Mouse (Mus musculus) heart, adult 2 months (tissue): ENCODE data around the gene Ryr1. TPM values are rescaled to one million over a fixed set of nuclear protein-coding genes. Genes with fewer than 3 reads are reported as not detected.

ENCODE experiments used
- DNase-seq, 2 experiments: peaks; one replicate each; pipeline ENCODE4 v3.0.0; 2021
- H3K27ac ChIP-seq: fragments of 200-600 bp; 2 replicates; pipeline ENCODE4 v1.8.1; 2022
- H3K27me3 ChIP-seq: fragments of 200-500 bp; 2 replicates; pipeline ENCODE4 v1.6.1; 2012; ENCODE audit warnings: mild to moderate bottlenecking, low read length, inconsistent platforms, mixed read lengths; ENCODE audit not compliant: control insufficient read depth, insufficient read depth
- H3K36me3 ChIP-seq: fragments of 200-500 bp; 2 replicates; pipeline ENCODE4 v1.6.1; 2012; ENCODE audit warnings: low read length, inconsistent platforms; ENCODE audit not compliant: control insufficient read depth, insufficient read depth
- H3K4me1 ChIP-seq: fragments of 200-500 bp; 2 replicates; pipeline ENCODE4 v1.6.1; 2011; ENCODE audit warnings: low read length; ENCODE audit not compliant: control insufficient read depth, insufficient read depth
- H3K4me3 ChIP-seq: fragments of 200-600 bp; 2 replicates; pipeline ENCODE4 v1.8.1; 2022
- H3K79me2 ChIP-seq: fragments of 200-500 bp; replicated peaks from 2 replicates; pipeline ENCODE4 v1.6.1; 2012; ENCODE audit warnings: mild to moderate bottlenecking, inconsistent platforms, low read length, moderate library complexity, mixed read lengths; ENCODE audit not compliant: control insufficient read depth, insufficient read depth
- H3K9ac ChIP-seq: fragments of 200-500 bp; 2 replicates; pipeline ENCODE4 v1.6.1; 2012; ENCODE audit warnings: low read depth, mild to moderate bottlenecking, control low read depth, inconsistent platforms, low read length, mixed read lengths
- CTCF ChIP-seq: fragments of 200-600 bp; IDR thresholded peaks from 2 replicates; pipeline ENCODE4 v1.8.1; 2022; ENCODE audit warnings: antibody characterized with exemption, mild to moderate bottlenecking, moderate library complexity
- EP300 ChIP-seq: fragments of 200-500 bp; IDR thresholded peaks from 2 replicates; pipeline ENCODE4 v1.6.1; 2011; ENCODE audit warnings: low read depth, low read length, control low read depth; ENCODE audit not compliant: insufficient read depth
- POLR2A ChIP-seq: fragments of 200-500 bp; IDR thresholded peaks from 2 replicates; pipeline ENCODE4 v1.6.1; 2011; ENCODE audit warnings: mild to moderate bottlenecking, low read depth, low read length, control low read depth; ENCODE audit not compliant: insufficient read depth
- WGBS: fragments of 180-500 bp; shearing (Covaris S2); methylation state at CpG from one replicate; pipeline ENCODE4 v1.1.7; 2018; 5-methylcytosine and 5-hydroxymethylcytosine counted together
- intact Hi-C: fragments of 180-260 bp; cut with DNase I; formaldehyde crosslinking; loops from one replicate; pipeline ENCODE4 v1.15.1; 2025
- polyA plus RNA-seq: library from polyadenylated mRNA; depleted of rRNA; stranded (reverse); fragments of >200 nt; gene quantifications from 2 replicates; pipeline ENCODE4 v1.2.3, GENCODE M21; 2012
- total RNA-seq, 2 experiments: library from RNA; stranded (reverse); gene quantifications; 2 replicates each; pipeline ENCODE4 v1.2.3; 2021

Gene Ryr1
- total and polyA plus RNA-seq, 3 experiments: under 0.01 to 0.18 (median 0.08) TPM

GRCm38 (mm10) chr7:28991616-28992015, 133.4 kb downstream of the Ryr1 start:
- intact Hi-C loops: no loop called here
- DNase-seq: no peak
- H3K4me3 ChIP-seq: no peak overlapping the region
- H3K27ac ChIP-seq: no peak overlapping the region
- H3K36me3 ChIP-seq: no peaks in the 10 kb centered on the region
- no peak overlapping the region for H3K9ac ChIP-seq
- 73% methylated on average over 5 of the region's 5 CpGs for WGBS
- H3K4me1 ChIP-seq: no peaks in the 10 kb centered on the region
- H3K79me2 ChIP-seq: no peaks in the 10 kb centered on the region
- no peaks in the 10 kb centered on the region for H3K27me3 ChIP-seq
- TF ChIP-seq CTCF (peak; percentile 51), EP300 (no peak)

- H3K79me2 ChIP-seq: no peaks in the 10 kb centered on the region
- DNase-seq: no peak
- no peak for TF ChIP-seq EP300
- TF ChIP-seq POLR2A: no peak
- TF ChIP-seq CTCF: no peak
- H3K36me3 ChIP-seq: no peaks in the 10 kb centered on the region
- no peaks in the 10 kb centered on the region for H3K4me1 ChIP-seq
- no peak overlapping the region for H3K9ac ChIP-seq
- H3K4me3 ChIP-seq: no peak overlapping the region
- 60% methylated on average over 14 of the region's 14 CpGs for WGBS
- no peak overlapping the region for H3K27ac ChIP-seq
- no peaks in the 10 kb centered on the region for H3K27me3 ChIP-seq
- intact Hi-C loops: no loop called here
Measured at GRCm38 (mm10) chr7:28990766-28991273, 134.2 kb downstream of the Ryr1 start.

GRCm38 (mm10) chr7:28985207-28985606, 139.8 kb downstream of the Ryr1 start:
- intact Hi-C loops: no loop called here

GRCm38 (mm10) chr7:28984452-28984851, 140.5 kb downstream of the Ryr1 start:
- Histone ChIP-seq H3K27ac (no peak overlapping the region), H3K9ac (no peak overlapping the region), H3K27me3 (no peaks in the 10 kb centered on the region), H3K79me2 (no peaks in the 10 kb centered on the region), H3K4me3 (no peak overlapping the region), H3K4me1 (peaks cover 5% of the 10 kb centered on the region), H3K36me3 (no peaks in the 10 kb centered on the region)
- TF ChIP-seq CTCF (no peak), EP300 (no peak), POLR2A (no peak)
- WGBS: 100% methylated on average over 1 of the region's 1 CpGs
- intact Hi-C loops: loop anchor here (5.0 kb wide), 3 partner anchors 193 to 318 kb away; partner anchors contain the start of genes Dpf1, Nfkbib and Sirt2
- DNase-seq: no peak

More at GRCm38 (mm10) chr7:28985207-28985606, 139.8 kb downstream of the Ryr1 start:
- H3K79me2 ChIP-seq: no peaks in the 10 kb centered on the region
- peaks cover 5% of the 10 kb centered on the region for H3K4me1 ChIP-seq
- no peak for DNase-seq
- H3K4me3 ChIP-seq: no peak overlapping the region
- no peak overlapping the region for H3K27ac ChIP-seq
- H3K9ac ChIP-seq: no peak overlapping the region
- TF ChIP-seq CTCF: no peak
- TF ChIP-seq POLR2A: no peak
- TF ChIP-seq EP300: no peak
- no peaks in the 10 kb centered on the region for H3K36me3 ChIP-seq
- H3K27me3 ChIP-seq: no peaks in the 10 kb centered on the region
- 50% methylated on average over 7 of the region's 7 CpGs for WGBS

GRCm38 (mm10) chr7:28983849-28984248, 141.1 kb downstream of the Ryr1 start:
- WGBS: 74% methylated on average over 4 of the region's 4 CpGs
- no peak for DNase-seq
- Histone ChIP-seq H3K79me2 (no peaks in the 10 kb centered on the region), H3K27ac (no peak overlapping the region), H3K27me3 (no peaks in the 10 kb centered on the region), H3K4me1 (peaks cover 5% of the 10 kb centered on the region), H3K4me3 (no peak overlapping the region), H3K9ac (no peak overlapping the region), H3K36me3 (no peaks in the 10 kb centered on the region)
- TF ChIP-seq CTCF: no peak
- TF ChIP-seq POLR2A: no peak
- no peak for TF ChIP-seq EP300
- intact Hi-C loops: loop anchor here (5.0 kb wide), 3 partner anchors 193 to 318 kb away; partner anchors contain the start of genes Dpf1, Nfkbib and Sirt2

- Histone ChIP-seq H3K4me1 (peaks cover 5% of the 10 kb centered on the region), H3K27ac (no peak overlapping the region), H3K4me3 (no peak overlapping the region), H3K36me3 (no peaks in the 10 kb centered on the region), H3K9ac (no peak overlapping the region), H3K79me2 (no peaks in the 10 kb centered on the region), H3K27me3 (no peaks in the 10 kb centered on the region)
- intact Hi-C loops: loop anchor here (5.0 kb wide), 3 partner anchors 194 to 319 kb away; partner anchors contain the start of genes Dpf1, Nfkbib and Sirt2
- 63% methylated on average over 11 of the region's 11 CpGs for WGBS
- TF ChIP-seq EP300: no peak
- TF ChIP-seq POLR2A: no peak
- no peak for TF ChIP-seq CTCF
- DNase-seq: peak in 1 of 2 experiments; percentile 16
Measured at GRCm38 (mm10) chr7:28983141-28983564, 141.8 kb downstream of the Ryr1 start.
